Mouse (Mus musculus): Measurements from ENCODE around the gene Hcfc2. TPM values are rescaled to one million over a fixed set of nuclear protein-coding genes. Genes with fewer than 3 reads are reported as not detected.

The Hcfc2 gene
- polyA plus RNA-seq, 1 experiment: 32.5 TPM

- Histone ChIP-seq H3K4me3 (replicated peaks; ENCODE audit: insufficient read depth, low read depth, low read length) (no peak overlapping the region), H3K27ac (ENCODE audit: insufficient read depth, low read length) (no peak overlapping the region), H3K4me1 (ENCODE audit: control insufficient read depth, insufficient read depth, low read length) (peaks cover 6% of the 10 kb centered on the region), H3K27me3 (ENCODE audit: control insufficient read depth, insufficient read depth, low read length) (no peaks in the 10 kb centered on the region)
- DNase-seq: no peak
- 78% methylated on average over 1 of the region's 1 CpGs for WGBS
- TF ChIP-seq CTCF (IDR thresholded peaks at IDR 0.05; ENCODE audit: borderline replicate concordance, insufficient read depth, low read depth, low read length) (no peak), POLR2A (IDR thresholded peaks at IDR 0.05; ENCODE audit: borderline replicate concordance, insufficient read depth, low read length) (no peak)
These were observed 46.6 kb downstream of the Hcfc2 start for GRCm38 (mm10) chr10:82742578-82742977.

- peaks cover 6% of the 10 kb centered on the region for H3K4me1 ChIP-seq (ENCODE audit: control insufficient read depth, insufficient read depth, low read length)
- no peaks in the 10 kb centered on the region for H3K27me3 ChIP-seq (ENCODE audit: control insufficient read depth, insufficient read depth, low read length)
- H3K4me3 ChIP-seq (replicated peaks; ENCODE audit: insufficient read depth, low read depth, low read length): no peak overlapping the region
- 84% methylated on average over 6 of the region's 6 CpGs for WGBS
- H3K27ac ChIP-seq (ENCODE audit: insufficient read depth, low read length): no peak overlapping the region
- no peak for DNase-seq
- TF ChIP-seq POLR2A (IDR thresholded peaks at IDR 0.05; ENCODE audit: borderline replicate concordance, insufficient read depth, low read length): no peak
- TF ChIP-seq CTCF (IDR thresholded peaks at IDR 0.05; ENCODE audit: borderline replicate concordance, insufficient read depth, low read depth, low read length): no peak
These were observed 48.3 kb downstream of the Hcfc2 start for GRCm38 (mm10) chr10:82744296-82744695.

- Histone ChIP-seq H3K4me1 (ENCODE audit: control insufficient read depth, insufficient read depth, low read length) (peaks cover 6% of the 10 kb centered on the region), H3K27me3 (ENCODE audit: control insufficient read depth, insufficient read depth, low read length) (no peaks in the 10 kb centered on the region), H3K27ac (ENCODE audit: insufficient read depth, low read length) (no peak overlapping the region), H3K4me3 (replicated peaks; ENCODE audit: insufficient read depth, low read depth, low read length) (no peak overlapping the region)
- DNase-seq: no peak
- WGBS: 76% methylated on average over 5 of the region's 5 CpGs
- TF ChIP-seq CTCF (IDR thresholded peaks at IDR 0.05; ENCODE audit: borderline replicate concordance, insufficient read depth, low read depth, low read length): no peak
- TF ChIP-seq POLR2A (IDR thresholded peaks at IDR 0.05; ENCODE audit: borderline replicate concordance, insufficient read depth, low read length): no peak
These were observed 49.3 kb downstream of the Hcfc2 start for GRCm38 (mm10) chr10:82745301-82745700.

- DNase-seq: no peak
- Histone ChIP-seq H3K4me3 (replicated peaks; ENCODE audit: insufficient read depth, low read depth, low read length) (no peak overlapping the region), H3K27ac (ENCODE audit: insufficient read depth, low read length) (no peak overlapping the region), H3K27me3 (ENCODE audit: control insufficient read depth, insufficient read depth, low read length) (no peaks in the 10 kb centered on the region), H3K4me1 (ENCODE audit: control insufficient read depth, insufficient read depth, low read length) (no peaks in the 10 kb centered on the region)
- TF ChIP-seq CTCF (IDR thresholded peaks at IDR 0.05; ENCODE audit: borderline replicate concordance, insufficient read depth, low read depth, low read length) (no peak), POLR2A (IDR thresholded peaks at IDR 0.05; ENCODE audit: borderline replicate concordance, insufficient read depth, low read length) (no peak)
- WGBS: 78% methylated on average over 15 of the region's 15 CpGs
These were observed 51.3 kb downstream of the Hcfc2 start for GRCm38 (mm10) chr10:82746988-82747850.

- TF ChIP-seq POLR2A (IDR thresholded peaks at IDR 0.05; ENCODE audit: borderline replicate concordance, insufficient read depth, low read length): no peak
- no peak for TF ChIP-seq CTCF (IDR thresholded peaks at IDR 0.05; ENCODE audit: borderline replicate concordance, insufficient read depth, low read depth, low read length)
- Histone ChIP-seq H3K4me3 (replicated peaks; ENCODE audit: insufficient read depth, low read depth, low read length) (no peak overlapping the region), H3K27me3 (ENCODE audit: control insufficient read depth, insufficient read depth, low read length) (no peaks in the 10 kb centered on the region), H3K27ac (ENCODE audit: insufficient read depth, low read length) (no peak overlapping the region), H3K4me1 (ENCODE audit: control insufficient read depth, insufficient read depth, low read length) (no peaks in the 10 kb centered on the region)
- WGBS: 90% methylated on average over 6 of the region's 6 CpGs
- no peak for DNase-seq
These were observed 54.8 kb downstream of the Hcfc2 start for GRCm38 (mm10) chr10:82750778-82751177.

- WGBS: 67% methylated on average over 3 of the region's 3 CpGs
- no peak for DNase-seq
- Histone ChIP-seq H3K4me1 (ENCODE audit: control insufficient read depth, insufficient read depth, low read length) (peaks cover 4% of the 10 kb centered on the region; the same call in 1 of the 2 replicates), H3K4me3 (replicated peaks; ENCODE audit: insufficient read depth, low read depth, low read length) (no peak overlapping the region), H3K27me3 (ENCODE audit: control insufficient read depth, insufficient read depth, low read length) (no peaks in the 10 kb centered on the region), H3K27ac (ENCODE audit: insufficient read depth, low read length) (no peak overlapping the region)
- TF ChIP-seq CTCF (IDR thresholded peaks at IDR 0.05; ENCODE audit: borderline replicate concordance, insufficient read depth, low read depth, low read length) (no peak), POLR2A (IDR thresholded peaks at IDR 0.05; ENCODE audit: borderline replicate concordance, insufficient read depth, low read length) (no peak)
These were observed 57.0 kb downstream of the Hcfc2 start for GRCm38 (mm10) chr10:82752921-82753320.

GRCm38 (mm10) chr10:82754642-82755041 is 58.7 kb downstream of the Hcfc2 start:
- TF ChIP-seq CTCF (IDR thresholded peaks at IDR 0.05; ENCODE audit: borderline replicate concordance, insufficient read depth, low read depth, low read length): no peak
- H3K27ac ChIP-seq (ENCODE audit: insufficient read depth, low read length): no peak overlapping the region
- no peak for DNase-seq
- WGBS: 95% methylated on average over 1 of the region's 1 CpGs
- H3K4me3 ChIP-seq (replicated peaks; ENCODE audit: insufficient read depth, low read depth, low read length): no peak overlapping the region
- peaks cover 6% of the 10 kb centered on the region; the same call in 1 of the 2 replicates for H3K4me1 ChIP-seq (ENCODE audit: control insufficient read depth, insufficient read depth, low read length)
- no peaks in the 10 kb centered on the region for H3K27me3 ChIP-seq (ENCODE audit: control insufficient read depth, insufficient read depth, low read length)
